Mouse (Mus musculus) MEL (cell line): ENCODE data around the gene Cilp. TPM values are rescaled to one million over a fixed set of nuclear protein-coding genes. Genes with fewer than 3 reads are reported as not detected.

ENCODE experiments used
- DNase-seq: peaks from one replicate; pipeline ENCODE4 v3.0.0; 2011; ENCODE audit warnings: low read depth, low spot score
- H3K27ac ChIP-seq: 2 replicates; pipeline ENCODE4 v1.5.1; 2012; ENCODE audit warnings: low read depth, mild to moderate bottlenecking, control low read depth, low read length, moderate library complexity; ENCODE audit not compliant: control insufficient read depth
- H3K27me3 ChIP-seq, 2 experiments: fragments of 150-350 bp in 1 of 2; sonication (generic) in 1 of 2; 2 replicates each; pipeline ENCODE4 v1.6.1; 2012; ENCODE audit warnings: low read length in 2 of 2, mild to moderate bottlenecking in 2 of 2, improper control_type of control experiment in 1 of 2, moderate library complexity in 1 of 2; ENCODE audit not compliant: insufficient read depth in 2 of 2, control insufficient read depth in 1 of 2
- H3K36me3 ChIP-seq, 2 experiments: 2 replicates each; pipeline ENCODE4 v1.6.1; 2012 to 2014; ENCODE audit warnings: low read length in 2 of 2, improper control_type of control experiment in 1 of 2, inconsistent platforms in 1 of 2, mild to moderate bottlenecking in 1 of 2; ENCODE audit not compliant: insufficient read depth in 2 of 2, control insufficient read depth in 1 of 2
- H3K4me1 ChIP-seq, 2 experiments: fragments of 150-350 bp in 1 of 2; sonication (generic) in 1 of 2; 2 replicates each; pipeline ENCODE4 v1.6.1; 2012; ENCODE audit warnings: low read length in 2 of 2, improper control_type of control experiment in 1 of 2, mild to moderate bottlenecking in 1 of 2; ENCODE audit not compliant: insufficient read depth in 2 of 2, control insufficient read depth in 1 of 2
- H3K4me3 ChIP-seq, 2 experiments: fragments of 150-350 bp in 1 of 2; sonication (generic) in 1 of 2; 2 replicates each; pipeline ENCODE4 v1.5.1; 2012; ENCODE audit warnings: low read depth in 2 of 2, low read length in 2 of 2, mild to moderate bottlenecking in 2 of 2, moderate library complexity in 2 of 2, control low read depth in 1 of 2, improper control_type of control experiment in 1 of 2; ENCODE audit not compliant: control insufficient read depth in 1 of 2, insufficient read depth in 1 of 2
- H3K79me2 ChIP-seq: 2 replicates; pipeline ENCODE4 v1.6.1; 2012; ENCODE audit warnings: mild to moderate bottlenecking, low read length, moderate library complexity; ENCODE audit not compliant: control insufficient read depth, poor library complexity, insufficient read depth
- H3K9ac ChIP-seq: 2 replicates; pipeline ENCODE4 v1.6.1; 2012; ENCODE audit warnings: low read depth, mild to moderate bottlenecking, control low read depth, low read length, moderate library complexity; ENCODE audit not compliant: control insufficient read depth, poor library complexity, severe bottlenecking
- H3K9me3 ChIP-seq: fragments of 150-350 bp; sonication (generic); replicated peaks from 2 replicates; pipeline ENCODE4 v1.6.1; 2012; ENCODE audit warnings: mild to moderate bottlenecking, low read length, improper control_type of control experiment, moderate library complexity; ENCODE audit not compliant: insufficient read depth
- BHLHE40 ChIP-seq: IDR thresholded peaks from 2 replicates; pipeline ENCODE4 v1.6.1; 2012; ENCODE audit warnings: low read depth, mild to moderate bottlenecking, inconsistent platforms, low read length, improper control_type of control experiment, borderline replicate concordance
- CHD2 ChIP-seq: IDR thresholded peaks from 2 replicates; pipeline ENCODE4 v1.6.1; 2011; ENCODE audit warnings: low read length, improper control_type of control experiment
- CTCF ChIP-seq, 3 experiments: IDR thresholded peaks in 2 of 3; conservative IDR thresholded peaks in 1 of 3; 2 replicates each; pipeline ENCODE4 v1.5.1; 2011 to 2012; ENCODE audit warnings: low read length in 3 of 3, low read depth in 2 of 3, mild to moderate bottlenecking in 2 of 3, improper control_type of control experiment in 1 of 3, inconsistent platforms in 1 of 3, mixed read lengths in 1 of 3, moderate library complexity in 1 of 3; ENCODE audit not compliant: control insufficient read depth in 1 of 3, insufficient read depth in 1 of 3, poor library complexity in 1 of 3, severe bottlenecking in 1 of 3
- E2F4 ChIP-seq: IDR thresholded peaks from 2 replicates; pipeline ENCODE4 v1.6.1; 2011; ENCODE audit warnings: low read depth, low read length, improper control_type of control experiment, borderline replicate concordance
- ETS1 ChIP-seq: IDR thresholded peaks from 2 replicates; pipeline ENCODE4 v1.6.1; 2012; ENCODE audit warnings: low read depth, mild to moderate bottlenecking, inconsistent platforms, low read length, improper control_type of control experiment, moderate library complexity
- GATA1 ChIP-seq: IDR thresholded peaks from 2 replicates; pipeline ENCODE4 v1.6.1; 2011; ENCODE audit warnings: low read depth, low read length, improper control_type of control experiment
- HCFC1 ChIP-seq: IDR thresholded peaks from 2 replicates; pipeline ENCODE4 v1.6.1; 2012; ENCODE audit warnings: low read depth, mild to moderate bottlenecking, inconsistent platforms, low read length, improper control_type of control experiment, moderate library complexity
- JUND ChIP-seq: IDR thresholded peaks from 2 replicates; pipeline ENCODE4 v1.6.1; 2011; ENCODE audit warnings: low read depth, mild to moderate bottlenecking, improper control_type of control experiment, low read length
- KAT2A ChIP-seq: conservative IDR thresholded peaks from 2 replicates; pipeline ENCODE4 v1.6.1; 2012; ENCODE audit warnings: low read depth, low read length, improper control_type of control experiment, inconsistent platforms
- MAFK ChIP-seq: IDR thresholded peaks from 2 replicates; pipeline ENCODE4 v1.6.1; 2011; ENCODE audit warnings: low read depth, mild to moderate bottlenecking, low read length, improper control_type of control experiment, borderline replicate concordance
- MAX ChIP-seq: IDR thresholded peaks from 2 replicates; pipeline ENCODE4 v1.6.1; 2011; ENCODE audit warnings: low read length, improper control_type of control experiment
- MAZ ChIP-seq: IDR thresholded peaks from 2 replicates; pipeline ENCODE4 v1.6.1; 2012; ENCODE audit warnings: low read depth, mild to moderate bottlenecking, inconsistent platforms, low read length, improper control_type of control experiment
- MEF2A ChIP-seq: IDR thresholded peaks from 2 replicates; pipeline ENCODE4 v1.6.1; 2014; ENCODE audit warnings: low read depth, mild to moderate bottlenecking, inconsistent platforms, low read length, improper control_type of control experiment; ENCODE audit not compliant: poor library complexity, insufficient replicate concordance, severe bottlenecking; ENCODE audit errors: extremely low read depth
- MXI1 ChIP-seq: IDR thresholded peaks from 2 replicates; pipeline ENCODE4 v1.6.1; 2011; ENCODE audit warnings: mild to moderate bottlenecking, low read depth, low read length, improper control_type of control experiment
- NRF1 ChIP-seq: IDR thresholded peaks from 2 replicates; pipeline ENCODE4 v1.6.1; 2014; ENCODE audit warnings: low read depth, mild to moderate bottlenecking, inconsistent platforms, low read length, improper control_type of control experiment, moderate library complexity; ENCODE audit not compliant: poor library complexity, insufficient read depth, severe bottlenecking
- POLR2A ChIP-seq, 2 experiments: IDR thresholded peaks; 2 replicates each; pipeline ENCODE4 v1.6.1; 2011 to 2012; ENCODE audit warnings: low read length in 2 of 2, mild to moderate bottlenecking in 2 of 2, control low read depth in 1 of 2, improper control_type of control experiment in 1 of 2, low read depth in 1 of 2, moderate library complexity in 1 of 2; ENCODE audit not compliant: control insufficient read depth in 1 of 2, insufficient read depth in 1 of 2, poor library complexity in 1 of 2
- POLR2AphosphoS2 ChIP-seq: IDR thresholded peaks from 2 replicates; pipeline ENCODE4 v1.6.1; 2011; ENCODE audit warnings: low read length, improper control_type of control experiment
- POLR2AphosphoS5 ChIP-seq: IDR thresholded peaks from 2 replicates; pipeline ENCODE4 v1.6.1; 2012; ENCODE audit warnings: low read depth, borderline replicate concordance, mild to moderate bottlenecking, inconsistent platforms, low read length, moderate library complexity, mixed read lengths
- RAD21 ChIP-seq: IDR thresholded peaks from 2 replicates; pipeline ENCODE4 v1.6.1; 2011; ENCODE audit warnings: mild to moderate bottlenecking, low read depth, low read length, improper control_type of control experiment
- SIN3A ChIP-seq: IDR thresholded peaks from 2 replicates; pipeline ENCODE4 v1.6.1; 2012; ENCODE audit warnings: low read length, improper control_type of control experiment, inconsistent platforms
- SMC3 ChIP-seq: IDR thresholded peaks from 2 replicates; pipeline ENCODE4 v1.6.1; 2011; ENCODE audit warnings: low read depth, low read length, improper control_type of control experiment
- TCF12 ChIP-seq: IDR thresholded peaks from 2 replicates; pipeline ENCODE4 v1.6.1; 2014; ENCODE audit warnings: low read depth, mild to moderate bottlenecking, inconsistent platforms, low read length, improper control_type of control experiment, moderate library complexity
- USF1 ChIP-seq: IDR thresholded peaks from 2 replicates; pipeline ENCODE4 v1.6.1; 2014; ENCODE audit warnings: low read depth, mild to moderate bottlenecking, inconsistent platforms, low read length, improper control_type of control experiment, moderate library complexity
- USF2 ChIP-seq, 2 experiments: IDR thresholded peaks; 2 replicates each; pipeline ENCODE4 v1.6.1; 2011 to 2012; ENCODE audit warnings: improper control_type of control experiment in 2 of 2, low read length in 2 of 2, borderline replicate concordance in 1 of 2, inconsistent platforms in 1 of 2, low read depth in 1 of 2, mild to moderate bottlenecking in 1 of 2; ENCODE audit not compliant: insufficient read depth in 1 of 2
- ZC3H11A ChIP-seq: IDR thresholded peaks from 2 replicates; pipeline ENCODE4 v1.6.1; 2012; ENCODE audit warnings: low read depth, mild to moderate bottlenecking, inconsistent platforms, low read length, improper control_type of control experiment
- ZKSCAN1 ChIP-seq: IDR thresholded peaks from 2 replicates; pipeline ENCODE4 v1.6.1; 2012; ENCODE audit warnings: low read depth, mild to moderate bottlenecking, inconsistent platforms, low read length, improper control_type of control experiment, moderate library complexity
- polyA plus RNA-seq, 2 experiments: library from polyadenylated mRNA; stranded (reverse) in 1 of 2; unstranded in 1 of 2; fragments of >175 nt in 1 of 2; fragments of >200 nt in 1 of 2; gene quantifications; 2 replicates each; pipeline versions ENCODE4 v1.2.1 to v1.2.4; 2012; ENCODE audit warnings: low replicate concordance in 2 of 2, low read depth in 1 of 2; ENCODE audit not compliant: insufficient read length in 2 of 2, insufficient read depth in 1 of 2, missing spikeins in 1 of 2
- total RNA-seq: library from RNA; depleted of rRNA; stranded (reverse); fragments of 300-350 nt; gene quantifications from 2 replicates; pipeline ENCODE4 v1.2.3, GENCODE M21; 2012

Cilp gene
- total and polyA plus RNA-seq, 3 experiments = 0.01 TPM; not detected in 2

DNA sequence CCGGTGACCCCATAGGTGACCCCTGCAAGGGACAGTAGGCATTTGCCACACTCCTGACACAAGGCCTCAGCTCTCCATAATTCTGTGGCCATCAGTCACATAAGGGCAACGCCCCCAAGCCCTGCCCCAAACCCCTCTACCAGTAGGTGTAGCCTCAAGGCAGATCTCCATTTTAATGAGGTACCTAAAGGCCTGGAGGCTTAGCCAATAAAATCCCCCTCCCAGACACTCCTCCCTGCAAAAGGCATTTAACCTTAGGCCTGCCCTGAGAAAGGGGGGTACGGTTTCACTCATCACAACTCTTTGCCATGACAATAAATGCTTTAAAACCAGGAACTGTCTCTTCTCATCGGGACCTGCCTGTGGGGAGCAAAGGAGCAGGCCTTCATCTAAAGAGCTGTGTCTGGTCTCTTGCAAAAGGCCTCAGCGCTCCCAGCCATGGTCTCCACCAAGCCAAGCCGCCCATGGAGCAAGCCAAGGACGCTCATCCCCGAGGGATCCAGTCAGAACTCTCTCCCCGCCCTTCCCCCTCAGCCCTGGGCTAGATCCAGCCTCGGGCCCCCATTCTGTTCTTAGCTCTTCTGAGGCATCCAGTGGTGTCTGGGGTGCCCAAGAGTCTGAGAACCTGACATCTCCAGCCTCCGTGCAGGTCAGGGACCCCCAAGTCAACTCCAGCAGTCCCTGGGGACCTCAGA is 8.9 kb upstream of the Cilp start:
- Histone ChIP-seq H3K27ac (no peak overlapping the region), H3K9ac (no peak overlapping the region), H3K9me3 (no peaks in the 10 kb centered on the region), H3K27me3 (peaks cover under 1 to 3% of the 10 kb centered on the region in 2 experiments; a peak in 3 of 4 replicates), H3K36me3 (no peaks in the 10 kb centered on the region), H3K4me1 (no peaks in the 10 kb centered on the region), H3K4me3 (no peak overlapping the region), H3K79me2 (no peaks in the 10 kb centered on the region)
- DNase-seq = no peak
- no peak for TF ChIP-seq GATA1
- TF ChIP-seq POLR2AphosphoS2 = no peak
- no peak for TF ChIP-seq SMC3
- TF ChIP-seq TCF12 = no peak
- TF ChIP-seq MAFK = no peak
- TF ChIP-seq MXI1 = no peak
- TF ChIP-seq ZKSCAN1 = no peak
- TF ChIP-seq NRF1 = no peak
- no peak for TF ChIP-seq ETS1
- TF ChIP-seq MEF2A = no peak
- no peak for TF ChIP-seq E2F4
- no peak for TF ChIP-seq USF2 (IDR thresholded peaks at IDR 0.05; ENCODE audit: borderline replicate concordance in 1 of 2, insufficient read depth in 1 of 2, low read depth in 1 of 2, low read length in 2 of 2)
- no peak for TF ChIP-seq RAD21
- TF ChIP-seq USF1 = no peak
- no peak for TF ChIP-seq POLR2AphosphoS5
- TF ChIP-seq SIN3A = no peak
- TF ChIP-seq BHLHE40 = no peak

DNA sequence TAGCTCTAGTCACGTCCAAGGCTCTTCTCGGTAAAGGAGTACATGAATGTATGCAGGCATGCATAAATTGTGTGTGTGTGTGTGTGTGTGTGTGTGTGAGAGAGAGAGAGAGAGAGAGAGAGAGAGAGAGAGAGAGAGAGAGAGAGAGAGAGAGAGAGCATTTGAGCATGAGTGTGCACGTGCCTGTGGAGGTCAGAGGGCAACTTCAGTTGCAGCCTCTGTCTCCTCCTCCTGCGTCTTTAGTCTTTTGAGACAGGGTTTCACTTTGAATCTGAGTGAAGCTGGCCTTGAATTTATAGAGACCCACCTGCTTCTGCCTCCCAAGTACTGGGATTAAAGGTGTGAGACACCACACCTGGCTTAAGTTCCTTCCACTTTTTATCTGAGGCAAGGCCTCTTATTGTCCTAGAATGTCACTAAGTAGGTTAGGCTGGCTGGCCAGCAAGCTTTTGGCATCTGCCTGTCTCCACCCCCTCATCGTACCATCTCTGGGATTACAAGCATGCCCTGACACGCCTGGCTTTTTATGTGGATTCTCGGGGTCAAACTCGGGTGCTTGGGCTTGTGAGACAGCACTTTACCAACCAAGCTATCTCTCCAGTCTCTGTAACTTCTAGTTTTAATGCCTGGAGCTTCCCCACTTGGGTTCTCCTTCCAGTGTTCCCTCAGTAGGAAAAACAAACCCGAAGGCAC is 7.6 kb upstream of the Cilp start:
- Histone ChIP-seq H3K9ac (no peak overlapping the region), H3K4me1 (no peaks in the 10 kb centered on the region), H3K79me2 (no peaks in the 10 kb centered on the region), H3K4me3 (no peak overlapping the region), H3K36me3 (no peaks in the 10 kb centered on the region), H3K9me3 (no peaks in the 10 kb centered on the region), H3K27me3 (peaks cover 2 to 6% of the 10 kb centered on the region in 2 experiments; a peak in 3 of 4 replicates), H3K27ac (no peak overlapping the region)
- TF ChIP-seq CHD2 (no peak), MAX (no peak), ZC3H11A (no peak), POLR2A (IDR thresholded peaks at IDR 0.05; ENCODE audit: control insufficient read depth in 1 of 2, insufficient read depth in 1 of 2, low read depth in 1 of 2, low read length in 2 of 2, poor library complexity in 1 of 2) (no peak), HCFC1 (no peak), POLR2AphosphoS5 (no peak), SIN3A (no peak), BHLHE40 (no peak), SMC3 (no peak), USF1 (no peak), NRF1 (no peak), MEF2A (no peak), MAZ (no peak), KAT2A (no peak), CTCF (IDR thresholded peaks at IDR 0.05 in 2 of 3, conservative IDR thresholded peaks at IDR 0.05 in 1 of 3; ENCODE audit: control insufficient read depth in 1 of 3, insufficient read depth in 1 of 3, low read depth in 2 of 3, low read length in 3 of 3, poor library complexity in 1 of 3, severe bottlenecking in 1 of 3) (no peak), JUND (no peak), USF2 (IDR thresholded peaks at IDR 0.05; ENCODE audit: borderline replicate concordance in 1 of 2, insufficient read depth in 1 of 2, low read depth in 1 of 2, low read length in 2 of 2) (no peak)
- no peak for DNase-seq
